Mouse (Mus musculus) megakaryocyte, embryonic 14.5 days (primary cell): ENCODE measurements around the gene Lcn10.

Experiments
- FLI1 ChIP-seq: IDR thresholded peaks from 2 replicates; pipeline ENCODE4 v1.6.1; 2012; ENCODE audit warnings: low read length, inconsistent platforms, mixed read lengths
- GATA1 ChIP-seq: IDR thresholded peaks from 3 replicates; pipeline ENCODE4 v1.6.1; 2012; ENCODE audit warnings: mixed read lengths, low read length, inconsistent platforms, borderline replicate concordance

DNA sequence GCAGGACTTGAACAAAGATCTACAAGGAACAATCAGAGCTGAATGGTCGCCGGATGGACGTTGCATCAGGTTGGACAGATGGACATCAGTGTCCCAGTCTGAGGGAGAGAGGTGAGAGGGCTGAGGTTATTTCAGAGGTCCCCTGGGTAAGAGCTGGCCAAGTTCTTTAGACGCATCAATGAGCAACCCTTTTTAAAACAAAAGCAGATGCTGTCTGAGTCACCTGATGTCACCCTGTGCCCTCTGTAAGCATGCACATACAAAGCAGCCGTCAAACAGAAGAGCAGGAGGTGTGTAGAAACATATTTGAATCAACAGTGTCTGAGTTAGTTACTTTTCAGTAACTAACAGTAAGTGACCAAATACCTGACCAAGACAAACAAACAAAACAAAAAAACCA lies 18.4 kb upstream of the Lcn10 start:
- TF ChIP-seq GATA1 (no peak), FLI1 (no peak)
